Mouse (Mus musculus): ENCODE data around the gene Acyp1.

GRCm38 (mm10) chr12:85266248-85266647 is 22.0 kb downstream of the Acyp1 start:
- TF ChIP-seq CTCF (IDR thresholded peaks at IDR 0.05; ENCODE audit: borderline replicate concordance, insufficient read depth, low read length), result no peak
- no peak for TF ChIP-seq POLR2A (IDR thresholded peaks at IDR 0.05; ENCODE audit: low read depth, low read length)
